In the genomic region with DNA sequence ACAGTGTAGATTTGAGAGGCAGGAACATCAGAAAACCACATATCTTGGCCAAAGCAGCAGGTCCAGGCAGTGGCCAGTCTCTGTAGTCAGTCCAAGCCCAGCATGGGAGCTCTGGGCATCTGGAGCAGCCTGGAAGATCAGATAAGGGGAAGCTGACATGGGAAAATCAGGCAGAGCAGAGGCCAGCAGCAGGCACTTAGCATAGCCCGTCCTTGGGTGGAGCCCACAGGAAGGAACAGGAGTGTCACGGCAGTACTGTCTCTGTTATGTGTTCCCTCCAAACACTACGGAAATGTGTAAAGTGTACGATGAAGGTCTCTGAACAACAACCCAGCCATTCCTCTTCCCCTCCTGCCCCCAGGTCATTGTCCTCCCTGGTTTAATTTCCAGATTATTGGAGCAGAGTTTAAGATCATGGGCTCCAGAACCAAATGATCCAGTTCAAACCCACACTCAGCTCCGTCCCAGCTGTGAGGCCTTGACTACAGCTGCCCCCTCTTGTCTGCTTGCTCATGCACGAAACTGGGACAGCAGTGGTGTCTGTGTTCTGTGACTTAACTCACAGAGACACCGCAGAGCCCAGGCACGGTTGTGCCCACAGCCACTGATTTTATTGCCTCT, we compare ENCODE assay signal across 8 mouse cellular contexts.
DNase-seq lines count a peak whose midpoint lies in the region; ATAC-seq and TF ChIP-seq lines count a peak whose summit lies in the region.

No protein-coding gene starts in this region.

- DNase-seq in gastrocnemius, adult 2 months = peak; percentile 40
- no peak for DNase-seq in gastrocnemius, postnatal 4 days (ENCODE audit: low spot score in 2 of 2)
- peak; percentile 67 to 91 for DNase-seq in heart, adult 18-20 months
- DNase-seq in kidney, adult 8-10 months = peak; percentile 45 to 62
- DNase-seq in lung, postnatal 4 days = peak; percentile 69 to 86
- no peak for DNase-seq in c-Kit-positive CD71-positive TER-119-positive erythroid progenitor cells, embryonic 14.5 days (ENCODE audit: low spot score)

- ATAC-seq in CD4-positive, CD25-positive, alpha-beta regulatory T cell, adult 4 months = no peak
- no peak for ATAC-seq in activated CD4-positive, CD25-positive, alpha-beta regulatory T cell, adult 4 months

- peak overlapping the region; percentile 89 for H3K27ac ChIP-seq in gastrocnemius, adult 2 months

- intact Hi-C loops in gastrocnemius, adult 2 months (cut with DNase I) = loop anchor here (2.0 kb wide), 1 partner anchor 25 kb away; no protein-coding TSS in a partner anchor

- H3K4me3 ChIP-seq in gastrocnemius, adult 2 months = no peak overlapping the region

- no peak for TF ChIP-seq CTCF in gastrocnemius, adult 2 months (IDR thresholded peaks at IDR 0.05)

Comparison
In these comparisons a context has a peak if more than half of its experiments do, and no peak if none do; other contexts are left out.
1. DNase-seq: peak in gastrocnemius, adult 2 months (single experiment), heart, adult 18-20 months (2 of 2), kidney, adult 8-10 months (2 of 2) and lung, postnatal 4 days (2 of 2); none in gastrocnemius, postnatal 4 days (0 of 2) and c-Kit-positive CD71-positive TER-119-positive erythroid progenitor cells, embryonic 14.5 days (single experiment).